Mouse (Mus musculus) erythroblast, adult 5-6 weeks (primary cell): ENCODE results near the gene Gm42715. TPM values are rescaled to one million over a fixed set of nuclear protein-coding genes. Genes with fewer than 3 reads are reported as not detected.

ENCODE experiments used
- ATAC-seq: replicated peaks from 2 replicates; pipeline ENCODE4 v1.8.0; 2016; ENCODE audit warnings: moderate number of reproducible peaks, mild to moderate bottlenecking, moderate TSS enrichment, inconsistent platforms; ENCODE audit not compliant: poor library complexity, low FRiP score, severe bottlenecking
- total RNA-seq, 2 experiments: library from RNA; stranded (forward) in 1 of 2; stranded (reverse) in 1 of 2; fragments of 150-400 nt in 1 of 2; fragments of 200-764, 138-1000 nt in 1 of 2; gene quantifications; 2 replicates each; pipeline versions ENCODE4 v1.2.3 to v1.2.4; 2015 to 2017; ENCODE audit warnings: low replicate concordance in 2 of 2

The Gm42715 gene
- total RNA-seq, 2 experiments from 2014 or later, result 17.4 to 27.9 TPM

DNA sequence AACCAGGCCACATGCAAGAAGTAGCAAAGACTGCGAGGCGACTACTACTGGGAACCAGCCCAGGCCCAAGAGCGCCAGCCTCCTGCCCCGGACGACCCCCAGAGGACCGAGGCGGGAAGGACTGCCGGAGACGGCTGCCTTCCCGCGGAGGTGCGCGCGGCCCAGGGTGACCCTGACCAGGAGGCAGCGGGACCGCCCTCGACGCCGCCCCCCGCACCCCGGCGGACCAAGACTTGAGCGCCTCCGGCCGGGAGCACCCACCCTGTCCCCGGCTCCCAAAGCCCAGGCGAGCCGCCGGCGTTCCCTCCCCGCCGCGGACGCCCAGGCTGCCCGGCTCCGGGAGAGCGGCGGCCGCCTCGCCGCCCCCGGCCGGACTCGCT, 95.1 kb downstream of the Gm42715 start:
- no peak for ATAC-seq

DNA sequence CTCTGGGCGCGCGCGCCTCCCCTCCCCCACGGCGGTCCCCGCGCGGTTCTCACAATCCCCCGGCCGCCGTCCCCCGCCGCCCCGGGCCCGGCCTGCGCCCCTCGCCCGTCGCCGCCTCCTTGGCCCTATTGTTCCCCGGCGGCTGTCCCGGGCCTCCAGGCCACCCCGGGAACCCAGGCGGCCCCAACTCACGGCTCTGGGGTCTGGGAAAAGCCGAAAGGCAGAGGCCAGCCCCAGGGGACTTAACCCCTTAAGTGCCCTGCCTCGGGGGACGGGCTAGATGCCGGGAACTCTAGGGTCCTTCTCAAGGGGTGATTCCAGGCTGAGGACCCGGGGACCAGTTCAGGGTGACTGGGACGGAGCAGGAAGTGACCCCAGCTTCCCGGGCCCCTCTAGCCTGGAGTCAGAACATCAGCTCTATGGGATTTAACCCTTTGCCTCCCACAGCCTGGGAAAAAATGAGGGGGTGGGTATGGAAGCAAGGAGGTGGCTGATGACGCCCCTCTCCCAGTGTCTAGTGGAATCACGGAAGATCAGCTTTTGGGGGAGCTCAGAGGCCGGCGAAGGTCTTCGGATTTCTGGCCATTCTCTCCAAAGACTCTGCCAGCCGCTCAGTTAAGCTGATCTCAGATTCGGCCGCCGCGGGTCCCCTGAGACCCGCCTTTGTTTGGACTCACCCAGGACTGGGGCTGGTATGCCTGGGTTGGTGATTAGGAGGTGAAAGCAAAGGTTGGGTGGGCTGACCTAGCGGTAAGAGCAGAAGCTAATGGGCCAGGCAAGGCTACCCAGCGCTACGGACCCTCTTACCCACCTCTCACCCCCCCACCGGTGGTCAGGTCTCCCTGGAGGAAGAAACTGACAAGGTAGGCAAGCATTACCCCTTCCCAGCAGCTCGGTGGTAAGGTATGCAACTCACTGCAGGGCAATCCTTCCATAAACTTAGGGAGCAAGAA, 95.8 kb downstream of the Gm42715 start, which contains the start of gene Zfp629:
TSS of gene Zfp629 (minus strand) at position 907 of the 953 bp plus-strand sequence.
- ATAC-seq, result no peak

DNA sequence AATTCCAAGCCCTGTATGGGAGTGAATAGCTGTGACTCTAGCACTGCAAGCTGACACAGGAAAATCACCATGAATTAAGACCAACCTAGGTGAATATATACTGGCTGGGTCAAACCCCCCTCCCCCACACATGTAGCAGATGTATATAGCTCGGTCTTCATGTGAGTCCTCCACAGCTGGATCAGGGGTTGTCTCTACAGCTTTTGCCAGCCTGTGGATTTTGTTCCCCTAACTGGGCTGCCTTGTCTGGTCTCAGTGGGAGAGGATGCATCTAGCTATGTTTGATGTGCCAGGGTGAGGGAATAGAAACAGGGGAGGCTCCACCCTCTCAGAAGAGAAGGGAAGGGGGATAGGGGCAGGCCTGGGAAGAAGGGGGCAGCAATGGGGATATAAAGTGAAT, 97.0 kb downstream of the Gm42715 start:
- no peak for ATAC-seq

Other genes with a start within 250 kb of the Gm42715 start
- 15.6 and 18.8 TPM in 2 replicates for gene Sephs2, start 245.5 kb upstream of the Gm42715 start, total RNA-seq (2015; ENCODE audit: low replicate concordance)
- gene Sephs2, start 245.5 kb upstream of the Gm42715 start, total RNA-seq (2017; ENCODE audit: low replicate concordance), result 20.2 and 34.8 TPM in 2 replicates
- 29.0 and 34.4 TPM in 2 replicates for gene Itgal, start 223.3 kb upstream of the Gm42715 start, total RNA-seq (2015; ENCODE audit: low replicate concordance)
- gene Itgal, start 223.3 kb upstream of the Gm42715 start, total RNA-seq (2017; ENCODE audit: low replicate concordance), result 4.0 and 10.4 TPM in 2 replicates
- 1.2 TPM in 1 of 2 replicates, not detected in the other for gene Zfp768, start 174.0 kb upstream of the Gm42715 start, total RNA-seq (2015; ENCODE audit: low replicate concordance)
- gene Zfp768, start 174.0 kb upstream of the Gm42715 start, total RNA-seq (2017; ENCODE audit: low replicate concordance), result 0.94 and 1.5 TPM in 2 replicates
- 0.42 and 1.2 TPM in 2 replicates for gene Zfp747, start 143.5 kb upstream of the Gm42715 start, total RNA-seq (2015; ENCODE audit: low replicate concordance)
- 1.0 and 1.3 TPM in 2 replicates for gene Zfp747, start 143.5 kb upstream of the Gm42715 start, total RNA-seq (2017; ENCODE audit: low replicate concordance)
- gene 9130019O22Rik, start 132.4 kb upstream of the Gm42715 start, total RNA-seq (2015; ENCODE audit: low replicate concordance), result 0.38 TPM in 1 of 2 replicates, not detected in the other
- 1.4 and 1.8 TPM in 2 replicates for gene 9130019O22Rik, start 132.4 kb upstream of the Gm42715 start, total RNA-seq (2017; ENCODE audit: low replicate concordance)
- gene E430018J23Rik, start 126.0 kb upstream of the Gm42715 start, total RNA-seq (2015; ENCODE audit: low replicate concordance), result not detected in 2 replicates
- gene E430018J23Rik, start 126.0 kb upstream of the Gm42715 start, total RNA-seq (2017; ENCODE audit: low replicate concordance), result 0.28 and 3.4 TPM in 2 replicates
- gene Zfp764, start 112.8 kb upstream of the Gm42715 start, total RNA-seq (2015; ENCODE audit: low replicate concordance), result 0.19 and 3.6 TPM in 2 replicates
- gene Zfp764, start 112.8 kb upstream of the Gm42715 start, total RNA-seq (2017; ENCODE audit: low replicate concordance), result 2.5 TPM in 1 of 2 replicates, not detected in the other
- 8.4 and 26.9 TPM in 2 replicates for gene Zfp688, start 97.5 kb upstream of the Gm42715 start, total RNA-seq (2015; ENCODE audit: low replicate concordance)
- gene Zfp688, start 97.5 kb upstream of the Gm42715 start, total RNA-seq (2017; ENCODE audit: low replicate concordance), result 1.0 and 3.5 TPM in 2 replicates
- not detected in 2 replicates for gene Zfp689, start 70.4 kb upstream of the Gm42715 start, total RNA-seq (2015; ENCODE audit: low replicate concordance)
- gene Zfp689, start 70.4 kb upstream of the Gm42715 start, total RNA-seq (2017; ENCODE audit: low replicate concordance), result 0.26 and 2.4 TPM in 2 replicates
- 65.2 and 71.7 TPM in 2 replicates for gene Prr14, start 60.0 kb upstream of the Gm42715 start, total RNA-seq (2015; ENCODE audit: low replicate concordance)
- gene Prr14, start 60.0 kb upstream of the Gm42715 start, total RNA-seq (2017; ENCODE audit: low replicate concordance), result 25.4 and 41.3 TPM in 2 replicates
- gene Fbrs, start 40.4 kb upstream of the Gm42715 start, total RNA-seq (2015; ENCODE audit: low replicate concordance), result 154 and 157 TPM in 2 replicates
- gene Fbrs, start 40.4 kb upstream of the Gm42715 start, total RNA-seq (2017; ENCODE audit: low replicate concordance), result 61.2 and 79.1 TPM in 2 replicates
- gene Srcap, start 7.6 kb upstream of the Gm42715 start, total RNA-seq (2015; ENCODE audit: low replicate concordance), result 51.9 and 52.5 TPM in 2 replicates
- 59.9 and 65.1 TPM in 2 replicates for gene Srcap, start 7.6 kb upstream of the Gm42715 start, total RNA-seq (2017; ENCODE audit: low replicate concordance)
- gene Tmem265, start 41.8 kb downstream of the Gm42715 start, total RNA-seq (2015; ENCODE audit: low replicate concordance), result 1.7 TPM in 1 of 2 replicates, not detected in the other
- gene Tmem265, start 41.8 kb downstream of the Gm42715 start, total RNA-seq (2017; ENCODE audit: low replicate concordance), result not detected in 2 replicates
- gene Phkg2, start 53.8 kb downstream of the Gm42715 start, total RNA-seq (2015; ENCODE audit: low replicate concordance), result 35.1 and 44.2 TPM in 2 replicates
- gene Phkg2, start 53.8 kb downstream of the Gm42715 start, total RNA-seq (2017; ENCODE audit: low replicate concordance), result 16.2 and 40.8 TPM in 2 replicates
- 4.0 and 14.0 TPM in 2 replicates for gene Ccdc189, start 69.0 kb downstream of the Gm42715 start, total RNA-seq (2015; ENCODE audit: low replicate concordance)
- 26.1 and 31.4 TPM in 2 replicates for gene Ccdc189, start 69.0 kb downstream of the Gm42715 start, total RNA-seq (2017; ENCODE audit: low replicate concordance)
- 17.1 and 18.1 TPM in 2 replicates for gene Rnf40, start 69.2 kb downstream of the Gm42715 start, total RNA-seq (2015; ENCODE audit: low replicate concordance)
- 41.8 and 86.0 TPM in 2 replicates for gene Rnf40, start 69.2 kb downstream of the Gm42715 start, total RNA-seq (2017; ENCODE audit: low replicate concordance)
- gene Zfp629, start 96.2 kb downstream of the Gm42715 start, total RNA-seq (2015; ENCODE audit: low replicate concordance), result 0.77 and 0.84 TPM in 2 replicates
- gene Zfp629, start 96.2 kb downstream of the Gm42715 start, total RNA-seq (2017; ENCODE audit: low replicate concordance), result 2.0 and 3.2 TPM in 2 replicates
- 28.8 and 41.3 TPM in 2 replicates for gene Bcl7c, start 189.3 kb downstream of the Gm42715 start, total RNA-seq (2015; ENCODE audit: low replicate concordance)
- 3.8 and 4.3 TPM in 2 replicates for gene Bcl7c, start 189.3 kb downstream of the Gm42715 start, total RNA-seq (2017; ENCODE audit: low replicate concordance)
- gene Ctf1, start 193.2 kb downstream of the Gm42715 start, total RNA-seq (2015; ENCODE audit: low replicate concordance), result 0.63 TPM in 1 of 2 replicates, not detected in the other
- not detected in 2 replicates for gene Ctf1, start 193.2 kb downstream of the Gm42715 start, total RNA-seq (2017; ENCODE audit: low replicate concordance)
- gene Ctf2, start 212.6 kb downstream of the Gm42715 start, total RNA-seq (2015; ENCODE audit: low replicate concordance), result not detected in 2 replicates
- not detected in 2 replicates for gene Ctf2, start 212.6 kb downstream of the Gm42715 start, total RNA-seq (2017; ENCODE audit: low replicate concordance)
- gene Fbxl19, start 225.0 kb downstream of the Gm42715 start, total RNA-seq (2015; ENCODE audit: low replicate concordance), result 2.7 and 6.0 TPM in 2 replicates
- 3.1 and 6.2 TPM in 2 replicates for gene Fbxl19, start 225.0 kb downstream of the Gm42715 start, total RNA-seq (2017; ENCODE audit: low replicate concordance)